Mouse (Mus musculus) midbrain, embryonic 10.5 days (tissue): ENCODE data around the gene Terf2. TPM values are rescaled to one million over a fixed set of nuclear protein-coding genes. Genes with fewer than 3 reads are reported as not detected.
A peak's percentile ranks its signal among the peaks of the same experiment; 100 is the strongest.
"Not testable (repeated sequence)": the region's sequence is repeated elsewhere in the genome, so short reads cannot be mapped to it uniquely, and the experiment has no call there.

ENCODE experiments used
- DNase-seq: peaks from one replicate; pipeline ENCODE4 v3.0.0-alpha.2; 2017; ENCODE audit warnings: low spot score
- H3K27ac ChIP-seq: fragments of 300-500 bp; sonication (generic); replicated peaks from 2 replicates; pipeline ENCODE4 v1.5.1; 2016; ENCODE audit warnings: mild to moderate bottlenecking
- H3K27me3 ChIP-seq: fragments of 300-500 bp; sonication (generic); 2 replicates; pipeline ENCODE4 v1.6.1; 2016; ENCODE audit warnings: low read depth, mild to moderate bottlenecking; ENCODE audit not compliant: poor library complexity, severe bottlenecking
- H3K36me3 ChIP-seq: fragments of 300-500 bp; sonication (generic); 2 replicates; pipeline ENCODE4 v1.6.1; 2016; ENCODE audit warnings: mild to moderate bottlenecking, moderate library complexity
- H3K4me1 ChIP-seq: fragments of 300-500 bp; sonication (generic); 2 replicates; pipeline ENCODE4 v1.6.1; 2016
- H3K4me3 ChIP-seq: fragments of 300-500 bp; sonication (generic); 2 replicates; pipeline ENCODE4 v1.5.1; 2016; ENCODE audit warnings: mild to moderate bottlenecking, moderate library complexity
- H3K9me3 ChIP-seq: fragments of 300-500 bp; sonication (generic); replicated peaks from 2 replicates; pipeline ENCODE4 v1.6.1; 2016; ENCODE audit warnings: mild to moderate bottlenecking
- WGBS: fragments of 180-500 bp; shearing (Covaris S2); methylation state at CpG from one replicate; pipeline ENCODE4 v1.1.7; 2016; 5-methylcytosine and 5-hydroxymethylcytosine counted together
- polyA plus RNA-seq: library from polyadenylated mRNA; unstranded; fragments of >200 nt; fragmentation: Nextera tagmentation; extraction: Ambion mirVana; gene quantifications from 2 replicates; pipeline ENCODE4 v1.2.1, GENCODE M21; 2016

Gene Terf2
- polyA plus RNA-seq, 1 experiment from 2014 or later, result 19.1 TPM

- Histone ChIP-seq H3K9me3 (no peaks in the 10 kb centered on the region), H3K27ac (no peak overlapping the region), H3K4me3 (no peak overlapping the region), H3K36me3 (no peaks in the 10 kb centered on the region), H3K4me1 (peaks cover 21% of the 10 kb centered on the region), H3K27me3 (no peaks in the 10 kb centered on the region)
- WGBS, result 84% methylated on average over 9 of the region's 9 CpGs
- no peak for DNase-seq
Measured at GRCm38 (mm10) chr8:107110629-107111330, 14.4 kb upstream of the Terf2 start.

- H3K27me3 ChIP-seq, result no peaks in the 10 kb centered on the region
- DNase-seq, result no peak
- H3K27ac ChIP-seq, result no peak overlapping the region
- no peaks in the 10 kb centered on the region for H3K9me3 ChIP-seq
- H3K4me1 ChIP-seq, result peaks cover 21% of the 10 kb centered on the region
- H3K4me3 ChIP-seq, result no peak overlapping the region
- 84% methylated on average over 5 of the region's 5 CpGs for WGBS
- H3K36me3 ChIP-seq, result no peaks in the 10 kb centered on the region
Measured at GRCm38 (mm10) chr8:107109816-107110435, 13.6 kb upstream of the Terf2 start.

GRCm38 (mm10) chr8:107108978-107109720 lies 12.8 kb upstream of the Terf2 start:
- Histone ChIP-seq H3K27me3 (no peaks in the 10 kb centered on the region), H3K36me3 (no peaks in the 10 kb centered on the region), H3K9me3 (no peaks in the 10 kb centered on the region), H3K4me3 (no peak overlapping the region), H3K27ac (peak overlapping the region; percentile 0; the same call in 1 of the 2 replicates), H3K4me1 (peaks cover 13% of the 10 kb centered on the region)
- DNase-seq, result no peak
- 71% methylated on average over 23 of the region's 23 CpGs for WGBS

- not testable (repeated sequence) for H3K4me3 ChIP-seq, H3K4me1 ChIP-seq
- 93% methylated on average over 5 of the region's 5 CpGs for WGBS
Measured at GRCm38 (mm10) chr8:107108089-107108488, 11.7 kb upstream of the Terf2 start.

GRCm38 (mm10) chr8:107104547-107104946 lies 8.2 kb upstream of the Terf2 start:
- H3K9me3 ChIP-seq, result no peaks in the 10 kb centered on the region
- H3K27me3 ChIP-seq, result no peaks in the 10 kb centered on the region
- H3K36me3 ChIP-seq, result no peaks in the 10 kb centered on the region
- DNase-seq, result peak; percentile 72
- no peaks in the 10 kb centered on the region for H3K4me1 ChIP-seq
- 12% methylated on average over 4 of the region's 4 CpGs for WGBS
- H3K27ac ChIP-seq, result no peak overlapping the region
- H3K4me3 ChIP-seq, result no peak overlapping the region

More at GRCm38 (mm10) chr8:107108089-107108488, 11.7 kb upstream of the Terf2 start:
- DNase-seq, H3K36me3 ChIP-seq, H3K9me3 ChIP-seq, H3K27me3 ChIP-seq, H3K27ac ChIP-seq: not testable (repeated sequence)

GRCm38 (mm10) chr8:107100635-107101034 lies 4.3 kb upstream of the Terf2 start:
- no peak for DNase-seq
- Histone ChIP-seq H3K36me3 (no peaks in the 10 kb centered on the region), H3K27ac (no peak overlapping the region), H3K9me3 (no peaks in the 10 kb centered on the region), H3K27me3 (no peaks in the 10 kb centered on the region), H3K4me3 (no peak overlapping the region), H3K4me1 (no peaks in the 10 kb centered on the region)
- WGBS, result 89% methylated on average over 2 of the region's 2 CpGs

- no peak for DNase-seq
- peaks cover 18% of the 10 kb centered on the region for H3K4me1 ChIP-seq
- peak overlapping the region; percentile 97 for H3K27ac ChIP-seq
- peaks cover 38% of the 10 kb centered on the region for H3K36me3 ChIP-seq
- H3K27me3 ChIP-seq, result no peaks in the 10 kb centered on the region
- under 1% methylated on average over 53 of the region's 53 CpGs for WGBS
- no peaks in the 10 kb centered on the region for H3K9me3 ChIP-seq
- H3K4me3 ChIP-seq, result peak overlapping the region; percentile 95
Measured at GRCm38 (mm10) chr8:107095717-107096365, 506 bp downstream of the Terf2 start.

GRCm38 (mm10) chr8:107090531-107090930 lies 5.8 kb downstream of the Terf2 start:
- 97% methylated on average over 7 of the region's 7 CpGs for WGBS
- H3K36me3 ChIP-seq, result peaks cover 88% of the 10 kb centered on the region

GRCm38 (mm10) chr8:107088526-107089063 lies 7.8 kb downstream of the Terf2 start:
- Histone ChIP-seq H3K27me3 (no peaks in the 10 kb centered on the region), H3K4me1 (no peaks in the 10 kb centered on the region), H3K27ac (no peak overlapping the region), H3K4me3 (no peak overlapping the region), H3K36me3 (peaks cover 93% of the 10 kb centered on the region), H3K9me3 (no peaks in the 10 kb centered on the region; the same call in 1 of the 2 replicates)
- WGBS, result 95% methylated on average over 5 of the region's 5 CpGs
- no peak for DNase-seq

More at GRCm38 (mm10) chr8:107090531-107090930, 5.8 kb downstream of the Terf2 start:
- Histone ChIP-seq H3K4me1 (peaks cover 18% of the 10 kb centered on the region), H3K9me3 (no peaks in the 10 kb centered on the region; the same call in 1 of the 2 replicates), H3K4me3 (no peak overlapping the region), H3K27ac (no peak overlapping the region), H3K27me3 (no peaks in the 10 kb centered on the region)
- DNase-seq, result no peak

GRCm38 (mm10) chr8:107086018-107086417 lies 10.3 kb downstream of the Terf2 start:
- no peaks in the 10 kb centered on the region; the same call in 1 of the 2 replicates for H3K9me3 ChIP-seq
- H3K27ac ChIP-seq, result no peak overlapping the region
- no peak overlapping the region for H3K4me3 ChIP-seq
- H3K27me3 ChIP-seq, result no peaks in the 10 kb centered on the region
- WGBS, result 99% methylated on average over 5 of the region's 5 CpGs
- DNase-seq, result no peak
- no peaks in the 10 kb centered on the region for H3K4me1 ChIP-seq
- H3K36me3 ChIP-seq, result peaks cover 95% of the 10 kb centered on the region

- no peak for DNase-seq
Measured at GRCm38 (mm10) chr8:107085358-107085757, 11.0 kb downstream of the Terf2 start.

GRCm38 (mm10) chr8:107076239-107076888 lies 20.0 kb downstream of the Terf2 start:
- DNase-seq, result no peak
- H3K27me3 ChIP-seq, result no peaks in the 10 kb centered on the region
- 92% methylated on average over 7 of the region's 7 CpGs for WGBS
- H3K27ac ChIP-seq, result no peak overlapping the region
- no peaks in the 10 kb centered on the region for H3K9me3 ChIP-seq
- H3K4me1 ChIP-seq, result no peaks in the 10 kb centered on the region
- no peak overlapping the region for H3K4me3 ChIP-seq
- peaks cover 99% of the 10 kb centered on the region for H3K36me3 ChIP-seq

More at GRCm38 (mm10) chr8:107085358-107085757, 11.0 kb downstream of the Terf2 start:
- 98% methylated on average over 17 of the region's 17 CpGs for WGBS
- H3K4me3 ChIP-seq, result no peak overlapping the region
- H3K27ac ChIP-seq, result no peak overlapping the region
- H3K36me3 ChIP-seq, result peaks cover 95% of the 10 kb centered on the region
- H3K27me3 ChIP-seq, result no peaks in the 10 kb centered on the region
- H3K4me1 ChIP-seq, result no peaks in the 10 kb centered on the region
- no peaks in the 10 kb centered on the region; the same call in 1 of the 2 replicates for H3K9me3 ChIP-seq
